Mouse (Mus musculus): ENCODE measurements around the gene Asic2. TPM values are rescaled to one million over a fixed set of nuclear protein-coding genes. Genes with fewer than 3 reads are reported as not detected.
"Not testable (repeated sequence)": the region's sequence is repeated elsewhere in the genome, so short reads cannot be mapped to it uniquely, and the experiment has no call there.

The Asic2 gene
- polyA plus RNA-seq, 1 experiment from 2014 or later, result 3.7 TPM

DNA sequence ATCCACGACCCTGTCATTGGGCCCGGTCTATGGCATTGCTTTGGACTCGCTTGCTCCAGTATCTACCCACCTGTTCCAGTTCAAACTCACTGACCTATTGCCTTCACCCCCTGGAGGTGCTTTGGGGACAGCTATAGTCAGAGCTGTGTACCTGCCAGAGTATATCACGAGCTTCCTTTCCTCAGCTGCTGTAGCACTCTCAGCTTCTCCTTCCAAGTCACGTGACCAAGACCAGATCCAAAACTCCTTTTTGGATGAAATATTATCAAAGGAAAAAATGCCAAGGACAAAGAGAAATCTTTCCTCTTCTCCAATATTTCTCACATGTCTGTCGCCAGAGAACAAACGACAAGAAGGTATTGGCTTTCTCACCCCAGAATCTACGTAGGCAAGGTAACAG, 645.8 kb downstream of the Asic2 start:
- Histone ChIP-seq H3K9me3 (replicated peaks) (no peaks in the 10 kb centered on the region), H3K27me3 (no peaks in the 10 kb centered on the region), H3K4me1 (no peaks in the 10 kb centered on the region), H3K4me2 (no peak overlapping the region), H3K27ac (no peak overlapping the region), H3K36me3 (no peaks in the 10 kb centered on the region), H3K9ac (no peak overlapping the region), H3K4me3 (replicated peaks) (no peak overlapping the region)
- 90% methylated on average over 8 of the region's 8 CpGs for WGBS
- ATAC-seq (replicated peaks; ENCODE audit: low FRiP score), result no peak

GRCm38 (mm10) chr11:81290041-81290440, 678.2 kb downstream of the Asic2 start:
- no peak overlapping the region for H3K9ac ChIP-seq
- H3K9me3 ChIP-seq (replicated peaks), result no peaks in the 10 kb centered on the region
- H3K27ac ChIP-seq, result no peak overlapping the region
- H3K27me3 ChIP-seq, result no peaks in the 10 kb centered on the region
- H3K4me3 ChIP-seq (replicated peaks), result no peak overlapping the region
- no peak overlapping the region for H3K4me2 ChIP-seq
- ATAC-seq (replicated peaks; ENCODE audit: low FRiP score), result no peak
- no peaks in the 10 kb centered on the region for H3K36me3 ChIP-seq
- H3K4me1 ChIP-seq, result peaks cover 11% of the 10 kb centered on the region; the same call in 1 of the 2 replicates
- WGBS, result 24% methylated on average over 3 of the region's 3 CpGs

DNA sequence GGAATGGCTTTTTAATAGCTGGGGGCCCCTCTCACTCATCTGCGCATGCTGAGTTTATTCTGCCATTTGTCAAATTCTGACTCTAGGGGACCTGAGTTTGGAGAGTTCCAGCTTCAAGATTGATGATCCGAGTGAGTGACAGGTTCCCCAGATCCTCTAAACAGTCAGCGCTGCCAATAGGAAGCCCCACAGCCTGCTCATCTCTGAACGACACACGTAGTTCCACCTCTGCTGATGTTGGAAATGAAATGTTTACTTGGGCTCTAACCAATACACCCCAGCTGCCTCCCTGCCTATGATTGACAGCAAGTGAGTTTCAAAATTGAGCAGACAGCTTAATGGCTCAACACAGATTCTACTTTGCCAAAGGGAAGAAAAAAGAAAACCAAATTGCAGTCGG, 685.1 kb downstream of the Asic2 start:
- Histone ChIP-seq H3K36me3 (no peaks in the 10 kb centered on the region), H3K9ac (no peak overlapping the region), H3K27me3 (no peaks in the 10 kb centered on the region), H3K4me1 (no peaks in the 10 kb centered on the region), H3K4me3 (replicated peaks) (no peak overlapping the region), H3K9me3 (replicated peaks) (no peaks in the 10 kb centered on the region), H3K4me2 (no peak overlapping the region), H3K27ac (no peak overlapping the region)
- no peak for ATAC-seq (replicated peaks; ENCODE audit: low FRiP score)
- 42% methylated on average over 6 of the region's 6 CpGs for WGBS

DNA sequence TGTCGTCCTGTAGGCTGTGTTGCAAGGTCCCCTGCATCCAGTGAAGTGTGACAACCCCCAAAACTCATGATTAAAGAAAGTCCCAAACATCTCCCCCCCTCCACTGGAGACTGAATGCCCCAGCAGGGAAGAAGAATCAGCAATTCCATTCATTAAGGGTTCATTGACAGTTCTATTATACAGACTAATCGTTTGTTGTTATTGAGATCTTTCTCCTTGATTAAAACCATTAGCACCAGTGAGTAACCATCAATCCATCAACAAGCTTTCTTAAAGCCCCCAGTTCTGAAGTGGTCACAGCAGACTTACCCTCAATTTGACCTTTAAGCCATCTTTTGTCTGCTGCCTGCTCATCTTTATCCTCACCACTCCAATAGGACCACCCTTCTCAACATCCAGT, 688.2 kb downstream of the Asic2 start:
- Histone ChIP-seq H3K9ac (no peak overlapping the region), H3K4me3 (replicated peaks) (no peak overlapping the region), H3K4me2 (no peak overlapping the region), H3K36me3 (no peaks in the 10 kb centered on the region), H3K27me3 (no peaks in the 10 kb centered on the region), H3K9me3 (replicated peaks) (no peaks in the 10 kb centered on the region), H3K4me1 (no peaks in the 10 kb centered on the region), H3K27ac (no peak overlapping the region)
- no peak for ATAC-seq (replicated peaks; ENCODE audit: low FRiP score)
- 32% methylated on average over 2 of the region's 2 CpGs for WGBS

- Histone ChIP-seq H3K9me3 (replicated peaks) (no peaks in the 10 kb centered on the region), H3K27ac (no peak overlapping the region), H3K9ac (no peak overlapping the region), H3K4me2 (no peak overlapping the region), H3K27me3 (no peaks in the 10 kb centered on the region), H3K4me1 (no peaks in the 10 kb centered on the region), H3K4me3 (replicated peaks) (no peak overlapping the region), H3K36me3 (no peaks in the 10 kb centered on the region)
- WGBS, result 62% methylated on average over 5 of the region's 5 CpGs
- ATAC-seq (replicated peaks; ENCODE audit: low FRiP score), result no peak
Observed at GRCm38 (mm10) chr11:81277406-81277805, 690.9 kb downstream of the Asic2 start.

DNA sequence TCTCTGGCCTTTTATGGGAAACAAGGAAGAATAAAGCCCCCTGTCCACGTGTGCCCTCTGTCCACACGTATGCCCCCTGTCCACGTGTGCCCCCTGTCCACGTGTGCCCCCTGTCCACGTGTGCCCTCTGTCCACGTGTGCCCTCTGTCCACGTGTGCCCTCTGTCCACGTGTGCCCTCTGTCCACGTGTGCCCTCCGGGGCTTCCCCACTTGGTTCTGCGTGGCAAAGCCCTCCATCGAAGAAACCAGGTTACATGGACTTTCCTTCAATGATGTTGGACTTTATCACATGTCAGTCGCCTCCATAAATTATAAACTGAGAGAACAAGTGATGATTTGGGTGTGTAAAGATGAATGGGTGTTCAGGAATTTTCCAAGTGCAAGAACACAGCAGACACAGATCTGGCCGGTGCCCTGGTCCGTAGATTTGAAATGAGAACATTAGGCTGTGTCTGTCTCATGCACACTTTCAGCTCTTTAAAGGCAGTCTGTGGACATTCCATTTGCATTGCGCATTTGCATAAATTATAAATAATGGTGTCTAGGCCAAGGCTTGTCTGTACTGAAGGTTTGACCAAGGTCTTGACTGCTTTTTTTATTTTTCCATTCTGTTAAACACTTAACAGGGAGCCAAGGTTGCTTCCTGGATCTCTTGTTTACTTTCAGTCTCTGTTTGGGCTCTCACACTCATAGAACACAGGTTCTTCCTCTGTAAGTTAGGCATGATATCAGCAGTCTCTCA, 695.4 kb downstream of the Asic2 start:
- H3K36me3 ChIP-seq, result no peaks in the 10 kb centered on the region
- H3K9ac ChIP-seq, result no peak overlapping the region
- no peak overlapping the region for H3K4me2 ChIP-seq
- no peaks in the 10 kb centered on the region for H3K27me3 ChIP-seq
- H3K4me1 ChIP-seq, result peaks cover 6% of the 10 kb centered on the region; the same call in 1 of the 2 replicates
- no peak overlapping the region for H3K4me3 ChIP-seq (replicated peaks)
- no peak overlapping the region for H3K27ac ChIP-seq
- no peaks in the 10 kb centered on the region for H3K9me3 ChIP-seq (replicated peaks)
- 86% methylated on average over 16 of the region's 16 CpGs for WGBS
- ATAC-seq (replicated peaks; ENCODE audit: low FRiP score), result no peak

GRCm38 (mm10) chr11:81271422-81271821, 696.8 kb downstream of the Asic2 start:
- H3K27me3 ChIP-seq, result no peaks in the 10 kb centered on the region
- H3K4me1 ChIP-seq, result peaks cover 6% of the 10 kb centered on the region; the same call in 1 of the 2 replicates
- no peak overlapping the region for H3K4me2 ChIP-seq
- H3K9me3 ChIP-seq (replicated peaks), result no peaks in the 10 kb centered on the region
- H3K36me3 ChIP-seq, result no peaks in the 10 kb centered on the region
- 89% methylated on average over 1 of the region's 1 CpGs for WGBS
- no peak for ATAC-seq (replicated peaks; ENCODE audit: low FRiP score)
- no peak overlapping the region for H3K4me3 ChIP-seq (replicated peaks)
- no peak overlapping the region for H3K9ac ChIP-seq
- H3K27ac ChIP-seq, result no peak overlapping the region

DNA sequence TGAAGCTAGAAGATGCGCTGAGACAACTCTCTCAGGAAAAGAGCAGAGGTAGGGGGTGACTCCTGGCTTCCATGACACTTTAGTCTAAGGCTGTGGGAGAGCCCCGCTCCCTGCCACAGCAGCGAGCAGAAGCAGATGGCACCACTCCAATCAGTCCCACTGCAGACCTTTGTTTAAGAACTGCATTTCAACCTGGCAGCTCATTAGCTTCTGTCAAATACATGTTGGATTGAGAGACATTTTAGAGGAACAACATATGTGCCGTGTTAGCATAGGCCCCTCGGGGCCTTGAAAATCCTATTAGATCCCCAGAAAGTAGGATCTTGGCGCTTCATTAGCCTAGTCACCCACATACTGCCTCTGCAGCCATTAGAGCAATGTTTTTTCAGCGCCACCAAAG, 697.7 kb downstream of the Asic2 start:
- no peak for ATAC-seq (replicated peaks; ENCODE audit: low FRiP score)
- Histone ChIP-seq H3K4me1 (peaks cover 6% of the 10 kb centered on the region; the same call in 1 of the 2 replicates), H3K4me3 (replicated peaks) (no peak overlapping the region), H3K36me3 (no peaks in the 10 kb centered on the region), H3K27ac (0 out of 2 replicates have a peak overlapping the region, but pooled peaks have one; percentile 1), H3K9ac (no peak overlapping the region), H3K9me3 (replicated peaks) (no peaks in the 10 kb centered on the region), H3K27me3 (no peaks in the 10 kb centered on the region), H3K4me2 (no peak overlapping the region)
- 55% methylated on average over 7 of the region's 7 CpGs for whole genome bisulfite sequencing

DNA sequence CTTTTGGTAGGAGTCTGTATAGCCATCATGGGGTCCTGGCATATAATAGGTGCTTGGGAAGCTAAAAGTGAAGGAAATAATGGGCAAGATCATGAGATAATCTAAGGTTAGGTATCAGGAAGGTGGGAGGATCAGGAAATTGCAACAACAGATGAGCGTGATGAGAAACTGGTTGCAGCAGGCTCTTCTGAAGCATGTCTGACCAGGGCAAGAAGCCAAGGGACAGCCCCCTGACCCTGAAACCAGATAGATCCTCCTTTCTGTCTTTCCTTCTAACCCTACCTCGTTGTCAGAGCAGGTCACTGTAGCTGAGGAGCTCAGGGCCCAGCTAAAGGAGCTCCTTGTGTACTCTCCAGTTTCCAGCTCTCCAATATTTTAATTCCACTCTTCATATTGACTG, 704.5 kb downstream of the Asic2 start:
- no peaks in the 10 kb centered on the region for H3K4me1 ChIP-seq
- H3K36me3 ChIP-seq, result no peaks in the 10 kb centered on the region
- no peak overlapping the region for H3K27ac ChIP-seq
- no peak for ATAC-seq (replicated peaks; ENCODE audit: low FRiP score)
- no peak overlapping the region for H3K4me3 ChIP-seq (replicated peaks)
- no peak overlapping the region for H3K9ac ChIP-seq
- 35% methylated on average over 2 of the region's 2 CpGs for WGBS
- no peaks in the 10 kb centered on the region for H3K9me3 ChIP-seq (replicated peaks)
- no peaks in the 10 kb centered on the region for H3K27me3 ChIP-seq
- no peak overlapping the region for H3K4me2 ChIP-seq

- Histone ChIP-seq H3K27ac (no peak overlapping the region), H3K4me2 (no peak overlapping the region), H3K9me3 (replicated peaks) (no peaks in the 10 kb centered on the region), H3K4me3 (replicated peaks) (no peak overlapping the region), H3K36me3 (no peaks in the 10 kb centered on the region), H3K4me1 (no peaks in the 10 kb centered on the region), H3K27me3 (no peaks in the 10 kb centered on the region), H3K9ac (no peak overlapping the region)
- ATAC-seq (replicated peaks; ENCODE audit: low FRiP score), result no peak
- 56% methylated on average over 1 of the region's 1 CpGs for WGBS
Observed at GRCm38 (mm10) chr11:81263193-81263592, 705.1 kb downstream of the Asic2 start.

- H3K4me3 ChIP-seq (replicated peaks), result no peak overlapping the region
- H3K4me1 ChIP-seq, result no peaks in the 10 kb centered on the region
- 87% methylated on average over 3 of the region's 3 CpGs for WGBS
Observed at GRCm38 (mm10) chr11:81261259-81261658, 707.0 kb downstream of the Asic2 start.

GRCm38 (mm10) chr11:81241183-81241582, 727.1 kb downstream of the Asic2 start:
- not testable (repeated sequence) for H3K36me3 ChIP-seq; H3K4me2 ChIP-seq; H3K9ac ChIP-seq; ATAC-seq (replicated peaks; ENCODE audit: low FRiP score); H3K27ac ChIP-seq; H3K9me3 ChIP-seq (replicated peaks); H3K27me3 ChIP-seq; H3K4me1 ChIP-seq; H3K4me3 ChIP-seq (replicated peaks)
- 92% methylated on average over 18 of the region's 18 CpGs for WGBS

More at GRCm38 (mm10) chr11:81261259-81261658, 707.0 kb downstream of the Asic2 start:
- Histone ChIP-seq H3K9ac (no peak overlapping the region), H3K9me3 (replicated peaks) (no peaks in the 10 kb centered on the region), H3K36me3 (no peaks in the 10 kb centered on the region), H3K4me2 (no peak overlapping the region), H3K27ac (no peak overlapping the region), H3K27me3 (no peaks in the 10 kb centered on the region)
- ATAC-seq (replicated peaks; ENCODE audit: low FRiP score), result no peak
